Mouse (Mus musculus): ENCODE results near the gene Mgst3.

The Mgst3 gene

GRCm38 (mm10) chr1:167393683-167394492 lies at the start of gene Mgst3:
Mgst3 (minus strand) TSS chr1:167393841.
- DNase-seq = peak; percentile 94 to 96

DNA sequence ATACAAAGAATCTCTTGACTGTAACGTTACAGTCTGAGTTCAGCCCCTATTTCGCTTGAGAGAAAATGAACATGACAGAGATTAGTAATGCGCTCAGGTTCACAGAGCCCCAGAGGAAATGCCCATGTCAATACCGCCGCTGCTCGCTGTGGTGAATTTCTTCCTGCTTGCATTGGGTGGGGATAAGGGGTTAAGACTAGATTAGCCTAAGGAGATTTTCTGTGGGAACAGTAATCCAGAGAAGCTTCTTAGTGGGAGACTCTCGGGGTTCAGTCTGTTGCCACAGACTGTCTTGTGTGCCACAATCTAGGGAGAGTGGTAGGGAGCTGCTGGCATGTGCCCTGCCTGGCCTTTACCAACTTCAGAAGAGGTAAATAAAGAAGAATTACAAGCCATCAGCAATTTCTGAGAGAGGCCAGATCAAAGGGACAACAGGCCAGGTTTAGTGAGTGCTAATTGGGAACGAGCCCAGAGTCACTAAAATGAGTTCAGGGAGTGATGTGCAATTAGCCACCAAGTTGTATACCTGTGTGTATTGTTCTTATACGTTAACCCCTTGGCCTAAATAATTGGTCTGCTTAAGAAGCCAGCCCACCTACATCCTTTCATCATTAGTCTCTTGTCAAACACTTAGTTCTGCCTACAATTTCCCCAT lies 44.7 kb upstream of the Mgst3 start:
- no peak for DNase-seq

DNA sequence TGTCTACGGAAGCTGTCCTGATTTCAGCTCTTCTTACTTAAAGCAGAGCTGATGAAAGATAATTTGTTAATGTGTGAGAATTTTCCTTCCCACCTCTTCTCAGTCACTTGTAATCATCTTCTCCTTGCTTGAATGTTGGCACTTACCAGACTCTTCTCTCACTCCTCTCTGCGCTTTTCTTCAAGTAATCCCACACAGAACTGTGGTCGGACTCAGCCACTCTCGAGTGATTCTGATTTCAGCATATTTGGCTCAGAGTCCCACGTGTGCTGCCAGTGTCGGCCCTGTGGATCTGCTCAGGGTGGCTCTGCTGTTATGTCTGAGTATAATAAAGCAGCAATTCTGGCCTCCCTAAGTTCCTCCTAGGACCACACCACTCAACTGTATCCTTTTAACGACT lies 43.5 kb upstream of the Mgst3 start:
- no peak for DNase-seq

GRCm38 (mm10) chr1:167436186-167436975 lies 42.7 kb upstream of the Mgst3 start:
- no peak for DNase-seq

GRCm38 (mm10) chr1:167434931-167435330 lies 41.3 kb upstream of the Mgst3 start:
- DNase-seq = no peak

GRCm38 (mm10) chr1:167430976-167431676 lies 37.5 kb upstream of the Mgst3 start:
- DNase-seq = no peak

- no peak for DNase-seq
Measured at GRCm38 (mm10) chr1:167426681-167427080, 33.0 kb upstream of the Mgst3 start.

GRCm38 (mm10) chr1:167425572-167425971 lies 31.9 kb upstream of the Mgst3 start:
- no peak for DNase-seq

GRCm38 (mm10) chr1:167422501-167423240 lies 29.0 kb upstream of the Mgst3 start:
- no peak for DNase-seq

- peak; percentile 64 to 82 for DNase-seq
Measured at GRCm38 (mm10) chr1:167414846-167415245, 21.2 kb upstream of the Mgst3 start.

GRCm38 (mm10) chr1:167411991-167412715 lies 18.5 kb upstream of the Mgst3 start:
- no peak for DNase-seq

GRCm38 (mm10) chr1:167409601-167410000 lies 16.0 kb upstream of the Mgst3 start:
- no peak for DNase-seq

DNA sequence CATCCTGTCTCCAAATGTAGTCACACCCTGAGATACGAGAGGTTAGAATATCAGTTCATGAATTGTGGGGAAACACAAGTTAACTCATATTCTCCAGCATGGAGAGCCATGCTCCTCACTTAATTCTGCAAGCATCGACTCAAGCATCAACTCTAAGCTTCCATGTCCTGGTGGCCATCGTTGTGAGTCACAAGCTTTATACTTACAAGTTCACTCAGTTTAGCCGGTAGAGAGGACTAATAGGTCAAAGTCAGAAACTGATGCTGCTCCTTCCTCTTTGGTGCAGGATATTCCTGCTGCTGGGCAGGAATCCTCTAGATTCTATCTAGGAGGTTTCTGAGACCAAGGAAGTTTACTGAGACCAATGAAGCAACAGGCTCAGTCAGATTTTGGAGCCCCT lies 11.6 kb upstream of the Mgst3 start:
- no peak for DNase-seq

DNA sequence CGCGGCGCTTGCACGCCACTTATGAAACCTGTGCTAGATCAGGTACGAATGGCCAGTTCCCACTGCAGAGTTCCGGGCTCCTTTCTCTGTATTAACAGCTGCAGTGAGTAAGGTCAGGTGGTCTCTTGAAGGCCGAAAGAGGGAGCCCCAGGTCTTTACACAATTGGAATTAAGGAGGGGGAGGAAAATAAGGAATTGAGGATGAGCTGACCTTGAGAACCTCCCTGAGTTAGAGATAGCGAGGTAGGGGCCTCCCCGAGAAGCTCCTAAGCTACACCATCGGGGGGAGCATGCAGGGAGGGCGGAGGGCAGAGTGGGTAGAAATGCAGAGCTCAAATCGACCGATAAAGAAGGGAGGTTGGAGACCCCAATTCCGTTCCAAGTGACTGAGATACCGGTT lies 360 bp downstream of the Mgst3 start:
- no peak for DNase-seq

- DNase-seq = peak in 1 of 2 experiments; percentile 14
Measured at GRCm38 (mm10) chr1:167392687-167393086, 954 bp downstream of the Mgst3 start.

DNA sequence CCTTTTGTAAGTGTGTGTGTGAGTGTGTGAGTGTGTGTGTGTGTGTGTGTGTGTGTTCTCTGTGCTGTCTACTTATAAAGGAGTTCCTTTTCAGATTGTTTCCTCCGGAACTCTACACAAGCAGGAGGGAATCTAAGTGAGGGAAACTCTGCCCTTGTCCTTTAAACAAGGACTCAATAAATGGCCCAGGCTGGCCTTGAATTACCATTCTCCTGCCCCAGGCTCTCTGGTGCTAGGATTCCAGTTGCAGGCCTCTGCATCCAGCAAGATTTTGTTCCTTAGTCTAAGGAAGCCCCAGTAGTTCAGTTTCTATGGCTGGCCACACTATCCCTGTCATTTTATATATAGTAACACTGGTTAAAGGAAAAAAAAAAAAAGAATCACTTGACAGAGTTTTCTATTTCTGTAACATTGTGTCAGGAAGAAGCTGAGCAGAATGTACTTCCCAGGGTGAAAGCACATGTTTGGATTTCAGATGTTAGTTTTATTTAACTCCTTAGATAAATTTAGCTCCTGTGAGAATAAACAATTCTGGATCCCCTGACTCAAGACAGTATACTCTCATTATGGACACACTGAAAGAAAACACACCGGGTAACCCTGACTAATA lies 1.5 kb downstream of the Mgst3 start:
- DNase-seq = no peak

- DNase-seq = no peak
Measured at GRCm38 (mm10) chr1:167391241-167391640, 2.4 kb downstream of the Mgst3 start.

DNA sequence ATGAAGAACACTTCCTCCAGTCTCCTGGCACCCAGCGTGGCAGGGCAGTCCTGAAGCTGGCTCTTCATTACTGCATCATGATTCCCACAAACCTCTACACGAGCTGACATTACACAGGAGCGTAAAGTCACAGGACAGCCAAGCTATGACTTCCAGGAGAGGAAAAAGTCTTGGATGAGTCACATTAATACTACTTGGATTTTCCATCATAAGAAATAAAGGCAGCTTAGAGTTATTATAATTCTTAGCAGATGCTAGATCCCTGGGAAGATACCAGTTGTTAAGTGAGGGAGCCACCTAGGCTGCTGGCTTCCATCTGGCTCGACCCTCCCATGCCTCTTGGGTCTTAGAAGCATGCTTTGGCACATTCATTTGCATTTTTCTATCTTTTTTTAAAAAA lies 3.3 kb downstream of the Mgst3 start:
- DNase-seq = no peak

GRCm38 (mm10) chr1:167389584-167389983 lies 4.1 kb downstream of the Mgst3 start:
- DNase-seq = no peak

DNA sequence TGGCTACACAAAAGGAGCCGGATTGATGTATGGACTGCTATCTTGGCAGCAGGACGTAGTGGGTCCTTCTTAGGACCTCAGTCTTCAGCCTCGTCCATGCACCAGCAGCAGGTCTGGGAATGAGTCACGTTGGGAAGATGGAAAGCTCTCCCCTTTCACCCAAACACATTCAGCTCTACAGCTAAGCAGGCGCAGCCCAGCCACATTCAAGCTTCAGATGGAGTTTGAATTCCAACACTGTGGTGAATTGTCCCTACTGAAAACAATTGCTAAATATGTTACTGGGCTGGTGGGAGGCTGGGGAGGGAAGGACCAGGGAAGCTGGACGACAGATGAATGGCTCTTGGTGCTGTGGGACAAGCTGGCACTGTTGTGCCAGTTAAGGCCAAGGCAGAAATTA lies 5.1 kb downstream of the Mgst3 start:
- DNase-seq = no peak

- no peak for DNase-seq
Measured at GRCm38 (mm10) chr1:167387796-167388195, 5.8 kb downstream of the Mgst3 start.

Measured in lung, postnatal 4 days (tissue).